Mouse (Mus musculus) liver, postnatal 0 days (tissue): Measurements from ENCODE around the gene Cfap99.

Source experiments
- CTCF ChIP-seq: sonication (generic); IDR thresholded peaks from 2 replicates; pipeline ENCODE4 v1.5.1; 2016; ENCODE audit warnings: antibody characterized with exemption, low read depth
- EP300 ChIP-seq: IDR thresholded peaks from 2 replicates; pipeline ENCODE4 v1.6.1; 2016; ENCODE audit warnings: antibody characterized with exemption, low read depth, mild to moderate bottlenecking

- TF ChIP-seq CTCF (no peak), EP300 (no peak)
Observed at GRCm38 (mm10) chr5:34334081-34334480, 45.7 kb downstream of the Cfap99 start.
